Mouse (Mus musculus) kidney, postnatal 0 days (tissue): ENCODE measurements at regions not wholly inside any gene's neighbourhood (a gene's known extent, or its start where the extent isn't known, plus 50 kb on each side); places are given as distances from the start of the nearest gene placed in this dataset.

Experiments
- ATAC-seq: fragments of 200-750 bp; cut with Nextera tagmentation; replicated peaks from 2 replicates; pipeline ENCODE4 v1.8.0; 2017; ENCODE audit warnings: low read depth, moderate number of reproducible peaks, moderate TSS enrichment, moderate library complexity; ENCODE audit not compliant: low FRiP score
- DNase-seq: peaks from one replicate; pipeline ENCODE4 v3.0.0-alpha.2; 2016; ENCODE audit warnings: low spot score
- H3K27ac ChIP-seq: fragments of 300-500 bp; sonication (generic); 2 replicates; pipeline ENCODE4 v1.5.1; 2014; ENCODE audit warnings: mild to moderate bottlenecking
- H3K27me3 ChIP-seq: fragments of 300-500 bp; sonication (generic); 2 replicates; pipeline ENCODE4 v1.6.1; 2014; ENCODE audit warnings: low read length, mixed read lengths; ENCODE audit not compliant: insufficient read depth
- H3K36me3 ChIP-seq: fragments of 300-500 bp; sonication (generic); 2 replicates; pipeline ENCODE4 v1.6.1; 2014; ENCODE audit warnings: low read length, mixed read lengths; ENCODE audit not compliant: insufficient read depth
- H3K4me1 ChIP-seq: fragments of 300-500 bp; sonication (generic); replicated peaks from 2 replicates; pipeline ENCODE4 v1.6.1; 2014; ENCODE audit warnings: antibody characterized with exemption, low read length, mixed read lengths; ENCODE audit not compliant: insufficient read depth
- H3K4me2 ChIP-seq: fragments of 300-500 bp; sonication (generic); 2 replicates; pipeline ENCODE4 v1.6.1; 2014; ENCODE audit warnings: mild to moderate bottlenecking, low read length, moderate library complexity, mixed read lengths
- H3K4me3 ChIP-seq: fragments of 300-500 bp; sonication (generic); replicated peaks from 2 replicates; pipeline ENCODE4 v1.5.1; 2014; ENCODE audit warnings: low read depth, low read length
- H3K9ac ChIP-seq: fragments of 300-500 bp; sonication (generic); 2 replicates; pipeline ENCODE4 v1.6.1; 2014; ENCODE audit warnings: low read depth, low read length
- H3K9me3 ChIP-seq: fragments of 300-500 bp; sonication (generic); replicated peaks from 2 replicates; pipeline ENCODE4 v1.6.1; 2016; ENCODE audit warnings: low read length, inconsistent platforms, mixed read lengths
- CTCF ChIP-seq: IDR thresholded peaks from 2 replicates; pipeline ENCODE4 v1.5.1; 2016; ENCODE audit warnings: antibody characterized with exemption, low read depth, mild to moderate bottlenecking, moderate library complexity
- WGBS: fragments of 180-500 bp; shearing (Covaris S2); extraction: QIAGEN DNeasy Blood & Tissue Kit; methylation state at CpG from one replicate; pipeline ENCODE4 v1.1.7; 2014; 5-methylcytosine and 5-hydroxymethylcytosine counted together

DNA sequence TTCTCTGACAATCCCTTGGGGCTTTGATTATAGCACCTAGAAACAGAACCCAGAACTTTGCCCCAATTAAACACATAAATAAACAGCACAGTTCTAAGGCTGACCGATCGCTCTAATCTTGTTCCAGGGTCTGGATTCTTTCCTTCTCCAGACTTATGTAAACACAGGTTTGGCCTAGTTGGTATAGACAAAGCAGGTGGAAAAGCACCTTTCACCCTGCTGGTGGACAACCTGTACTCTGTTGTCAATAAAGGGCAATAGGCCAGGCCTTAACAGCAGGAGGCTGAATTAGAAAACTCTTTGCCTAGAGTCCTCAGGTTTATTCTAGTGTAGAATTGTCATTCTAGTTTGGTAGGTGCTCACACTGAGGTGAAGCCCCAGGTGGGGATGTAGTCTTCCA lies 69.2 kb upstream of the Ube2e2 start:
- Histone ChIP-seq H3K4me1 (no peaks in the 10 kb centered on the region), H3K9me3 (no peaks in the 10 kb centered on the region), H3K4me3 (no peak overlapping the region), H3K9ac (no peak overlapping the region), H3K27ac (no peak overlapping the region), H3K4me2 (no peak overlapping the region), H3K27me3 (no peaks in the 10 kb centered on the region), H3K36me3 (no peaks in the 10 kb centered on the region)
- DNase-seq (no peak), ATAC-seq (no peak)
- no peak for TF ChIP-seq CTCF
- WGBS, result 68% methylated on average over 2 of the region's 2 CpGs
